Mouse (Mus musculus) forebrain, embryonic 16.5 days (tissue): ENCODE measurements around the gene Sgtb. TPM values are rescaled to one million over a fixed set of nuclear protein-coding genes. Genes with fewer than 3 reads are reported as not detected.

Source experiments
- ATAC-seq: fragments of 200-750 bp; cut with Nextera tagmentation; 2 replicates; pipeline ENCODE4 v1.8.0; 2017; ENCODE audit warnings: mild to moderate bottlenecking, moderate library complexity
- H3K27ac ChIP-seq: fragments of 300-500 bp; sonication (generic); 2 replicates; pipeline ENCODE4 v1.5.1; 2014; ENCODE audit warnings: low read length, control low read depth
- H3K27me3 ChIP-seq: fragments of 300-500 bp; sonication (generic); replicated peaks from 2 replicates; pipeline ENCODE4 v1.6.1; 2014; ENCODE audit warnings: low read length; ENCODE audit not compliant: control insufficient read depth, insufficient read depth
- H3K36me3 ChIP-seq: fragments of 300-500 bp; sonication (generic); 2 replicates; pipeline ENCODE4 v1.6.1; 2014; ENCODE audit not compliant: control insufficient read depth, insufficient read depth
- H3K4me1 ChIP-seq: fragments of 300-500 bp; sonication (generic); replicated peaks from 2 replicates; pipeline ENCODE4 v1.6.1; 2014; ENCODE audit warnings: low read length; ENCODE audit not compliant: control insufficient read depth, insufficient read depth
- H3K4me2 ChIP-seq: fragments of 300-500 bp; sonication (generic); 2 replicates; pipeline ENCODE4 v1.6.1; 2014; ENCODE audit warnings: mild to moderate bottlenecking, low read length, control low read depth
- H3K4me3 ChIP-seq: fragments of 300-500 bp; sonication (generic); replicated peaks from 2 replicates; pipeline ENCODE4 v1.5.1; 2014; ENCODE audit warnings: mild to moderate bottlenecking, low read length, control low read depth
- H3K9ac ChIP-seq: fragments of 300-500 bp; sonication (generic); replicated peaks from 2 replicates; pipeline ENCODE4 v1.6.1; 2014; ENCODE audit warnings: low read depth, low read length, control low read depth
- H3K9me3 ChIP-seq: fragments of 300-500 bp; sonication (generic); 2 replicates; pipeline ENCODE4 v1.6.1; 2016; ENCODE audit warnings: low read length; ENCODE audit not compliant: control insufficient read depth
- WGBS: fragments of 180-500 bp; shearing (Covaris S2); extraction: QIAGEN DNeasy Blood & Tissue Kit; methylation state at CpG from one replicate; pipeline ENCODE4 v1.1.7; 2014; 5-methylcytosine and 5-hydroxymethylcytosine counted together
- polyA plus RNA-seq: library from polyadenylated mRNA; unstranded; fragments of >200 nt; fragmentation: Nextera tagmentation; extraction: Ambion mirVana; gene quantifications from 2 replicates; pipeline ENCODE4 v1.2.1, GENCODE M21; 2015

The Sgtb gene
- 34.0 and 39.2 TPM in 2 replicates for polyA plus RNA-seq

GRCm38 (mm10) chr13:104109288-104109815, at the start of gene Sgtb, which contains the start of gene Nln:
Gene Sgtb (plus strand): TSS chr13:104109741.
Gene Nln (minus strand): TSS chr13:104109614.
- Histone ChIP-seq H3K4me3 (peak within 1 kb of the TSS; percentile 62), H3K27ac (peak within 1 kb of the TSS; percentile 82), H3K36me3 (no peaks in the 10 kb centered on the region; the same call in 1 of the 2 replicates), H3K4me1 (peaks cover 14% of the 10 kb centered on the region), H3K27me3 (no peaks in the 10 kb centered on the region), H3K9ac (peak within 1 kb of the TSS; percentile 69), H3K9me3 (no peaks in the 10 kb centered on the region), H3K4me2 (peak within 1 kb of the TSS; percentile 66)
- WGBS, result 3% methylated on average over 22 of the region's 44 CpGs
- ATAC-seq, result peak; percentile 93

GRCm38 (mm10) chr13:104060231-104060630, 49.3 kb upstream of the Sgtb start:
- Histone ChIP-seq H3K4me2 (no peak overlapping the region), H3K9me3 (no peaks in the 10 kb centered on the region), H3K27ac (no peak overlapping the region), H3K27me3 (no peaks in the 10 kb centered on the region), H3K9ac (no peak overlapping the region), H3K36me3 (peaks cover 7% of the 10 kb centered on the region), H3K4me1 (no peaks in the 10 kb centered on the region), H3K4me3 (no peak overlapping the region)
- 88% methylated on average over 1 of the region's 1 CpGs for WGBS
- ATAC-seq, result no peak

- 27% methylated on average over 2 of the region's 2 CpGs for WGBS
- peak; percentile 43; the same call in 1 of the 2 replicates for ATAC-seq
- Histone ChIP-seq H3K4me3 (no peak overlapping the region), H3K36me3 (0 out of 2 replicates have a peak, but pooled peaks cover 2% of the 10 kb centered on the region), H3K4me2 (no peak overlapping the region), H3K27me3 (no peaks in the 10 kb centered on the region), H3K27ac (no peak overlapping the region), H3K9me3 (no peaks in the 10 kb centered on the region), H3K9ac (no peak overlapping the region), H3K4me1 (no peaks in the 10 kb centered on the region)
Measured at GRCm38 (mm10) chr13:104061975-104062750, 47.4 kb upstream of the Sgtb start.

GRCm38 (mm10) chr13:104063061-104063460, 46.5 kb upstream of the Sgtb start:
- no peak overlapping the region for H3K9ac ChIP-seq
- no peak overlapping the region for H3K4me2 ChIP-seq
- ATAC-seq, result no peak
- WGBS, result 81% methylated on average over 9 of the region's 9 CpGs
- no peak overlapping the region for H3K4me3 ChIP-seq
- H3K27me3 ChIP-seq, result no peaks in the 10 kb centered on the region
- no peak overlapping the region for H3K27ac ChIP-seq
- H3K9me3 ChIP-seq, result no peaks in the 10 kb centered on the region
- H3K36me3 ChIP-seq, result 0 out of 2 replicates have a peak, but pooled peaks cover 2% of the 10 kb centered on the region
- H3K4me1 ChIP-seq, result no peaks in the 10 kb centered on the region

- ATAC-seq, result no peak
- H3K4me1 ChIP-seq, result no peaks in the 10 kb centered on the region
- WGBS, result 96% methylated on average over 2 of the region's 2 CpGs
- H3K9me3 ChIP-seq, result no peaks in the 10 kb centered on the region
- peaks cover 7% of the 10 kb centered on the region; the same call in 1 of the 2 replicates for H3K36me3 ChIP-seq
- no peak overlapping the region for H3K4me3 ChIP-seq
- no peaks in the 10 kb centered on the region for H3K27me3 ChIP-seq
- H3K9ac ChIP-seq, result no peak overlapping the region
- no peak overlapping the region for H3K4me2 ChIP-seq
- H3K27ac ChIP-seq, result no peak overlapping the region
Measured at GRCm38 (mm10) chr13:104065649-104066347, 43.7 kb upstream of the Sgtb start.

- H3K4me2 ChIP-seq, result no peak overlapping the region
- no peak for ATAC-seq
- no peaks in the 10 kb centered on the region for H3K4me1 ChIP-seq
- H3K9me3 ChIP-seq, result no peaks in the 10 kb centered on the region
- WGBS, result 86% methylated on average over 11 of the region's 11 CpGs
- H3K4me3 ChIP-seq, result no peak overlapping the region
- no peak overlapping the region for H3K9ac ChIP-seq
- H3K36me3 ChIP-seq, result peaks cover 5% of the 10 kb centered on the region; the same call in 1 of the 2 replicates
- H3K27ac ChIP-seq, result no peak overlapping the region
- H3K27me3 ChIP-seq, result no peaks in the 10 kb centered on the region
Measured at GRCm38 (mm10) chr13:104069216-104069615, 40.3 kb upstream of the Sgtb start.

GRCm38 (mm10) chr13:104070703-104071102, 38.8 kb upstream of the Sgtb start:
- H3K36me3 ChIP-seq, result peaks cover 5% of the 10 kb centered on the region; the same call in 1 of the 2 replicates
- H3K9me3 ChIP-seq, result no peaks in the 10 kb centered on the region
- no peak overlapping the region for H3K4me2 ChIP-seq
- no peaks in the 10 kb centered on the region for H3K4me1 ChIP-seq
- H3K27me3 ChIP-seq, result no peaks in the 10 kb centered on the region
- WGBS, result 62% methylated on average over 3 of the region's 3 CpGs
- H3K9ac ChIP-seq, result no peak overlapping the region
- no peak overlapping the region for H3K27ac ChIP-seq
- no peak overlapping the region for H3K4me3 ChIP-seq
- ATAC-seq, result no peak

GRCm38 (mm10) chr13:104072351-104072750, 37.2 kb upstream of the Sgtb start:
- Histone ChIP-seq H3K36me3 (peaks cover 5% of the 10 kb centered on the region; the same call in 1 of the 2 replicates), H3K27ac (no peak overlapping the region), H3K4me3 (no peak overlapping the region), H3K9me3 (no peaks in the 10 kb centered on the region), H3K4me1 (0 out of 2 replicates have a peak, but pooled peaks cover 2% of the 10 kb centered on the region), H3K9ac (no peak overlapping the region), H3K27me3 (no peaks in the 10 kb centered on the region), H3K4me2 (no peak overlapping the region)
- 73% methylated on average over 9 of the region's 9 CpGs for WGBS
- ATAC-seq, result no peak

GRCm38 (mm10) chr13:104074230-104074629, 35.3 kb upstream of the Sgtb start:
- no peaks in the 10 kb centered on the region for H3K9me3 ChIP-seq
- no peaks in the 10 kb centered on the region for H3K27me3 ChIP-seq
- no peak overlapping the region for H3K27ac ChIP-seq
- no peak overlapping the region for H3K9ac ChIP-seq
- no peak for ATAC-seq
- no peak overlapping the region for H3K4me3 ChIP-seq
- 0 out of 2 replicates have a peak, but pooled peaks cover 2% of the 10 kb centered on the region for H3K4me1 ChIP-seq
- H3K4me2 ChIP-seq, result no peak overlapping the region
- peaks cover under 1% of the 10 kb centered on the region; the same call in 1 of the 2 replicates for H3K36me3 ChIP-seq
- 95% methylated on average over 8 of the region's 8 CpGs for WGBS
